ENCODE assay signal across 10 mouse cellular contexts in the genomic region with DNA sequence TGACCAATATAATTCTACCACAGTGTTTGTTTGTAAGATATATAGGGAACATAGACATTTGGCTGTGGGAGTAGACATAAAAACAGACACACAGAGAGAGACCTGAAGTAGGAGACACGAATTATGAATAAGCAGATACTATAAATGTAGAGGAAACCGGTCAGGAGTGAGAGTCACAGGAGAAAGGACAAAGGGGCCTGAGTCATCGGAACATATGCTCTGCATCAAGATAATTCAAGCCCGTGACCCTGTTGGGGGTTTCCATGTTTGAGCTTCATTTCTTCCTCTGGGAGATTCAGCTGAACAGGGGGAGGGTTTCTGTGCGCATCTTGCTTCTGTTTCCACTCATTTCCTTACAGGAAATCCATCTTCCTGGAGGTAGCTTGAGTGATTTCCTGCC.
DNase-seq lines count a peak whose midpoint lies in the region.
"Had no signal": no experiment of that assay in that cellular context is flagged by ENCODE, and none has a peak within 500 bp of the region (broad histone marks: within the 10 kb centered on the region; RNA-seq: fewer than 3 reads in every experiment).

No protein-coding gene starts in this region.

- peak; percentile 9 for DNase-seq in embryo, embryonic 10 days (ENCODE audit: low spot score)
- DNase-seq in embryo, embryonic 9.5 days (ENCODE audit: extremely low spot score) = no peak
- DNase-seq in kidney, postnatal 14 days = peak; percentile 29
- no peak for DNase-seq in kidney, adult 9 months
- peak; percentile 62 for DNase-seq in 3T3-L1 (ENCODE audit: low read depth, low spot score)
- peak; percentile 36 for DNase-seq in embryo, embryonic 10.5 days (ENCODE audit: low spot score)
- DNase-seq in MN1 (ENCODE audit: low spot score) = no peak
- DNase-seq: adrenal gland, postnatal 14 days; gastrocnemius, postnatal 25 days; lung, postnatal 36 days had no signal

Comparison
In these comparisons a context has a peak if more than half of its experiments do, and no peak if none do; other contexts are left out.
1. DNase-seq: peak in embryo, embryonic 10 days (single experiment), kidney, postnatal 14 days (single experiment), 3T3-L1 (single experiment) and embryo, embryonic 10.5 days (single experiment); none in embryo, embryonic 9.5 days (single experiment), kidney, adult 9 months (single experiment) and MN1 (single experiment).